Mouse (Mus musculus) cortical plate, adult 2 months (tissue): Measurements from ENCODE around the gene Psd4.

Experiments used
- CTCF ChIP-seq: fragments of 200-500 bp; IDR thresholded peaks from 2 replicates; pipeline ENCODE4 v1.5.1; 2011; ENCODE audit warnings: mild to moderate bottlenecking, control low read depth, low read length; ENCODE audit not compliant: insufficient read depth; ENCODE audit errors: extremely low read depth
- POLR2A ChIP-seq: fragments of 200-500 bp; IDR thresholded peaks from 2 replicates; pipeline ENCODE4 v1.6.1; 2011; ENCODE audit warnings: mild to moderate bottlenecking, low read length, control low read depth; ENCODE audit not compliant: insufficient read depth; ENCODE audit errors: extremely low read depth

GRCm38 (mm10) chr2:24441899-24442298 lies 74.5 kb downstream of the Psd4 start:
- TF ChIP-seq CTCF: no peak
- no peak for TF ChIP-seq POLR2A
